Mouse (Mus musculus): ENCODE results near the gene Pih1d1. TPM values are rescaled to one million over a fixed set of nuclear protein-coding genes. Genes with fewer than 3 reads are reported as not detected.
A peak's percentile ranks its signal among the peaks of the same experiment; 100 is the strongest.

The Pih1d1 gene
- polyA plus RNA-seq, 1 experiment from 2014 or later = 108 TPM

DNA sequence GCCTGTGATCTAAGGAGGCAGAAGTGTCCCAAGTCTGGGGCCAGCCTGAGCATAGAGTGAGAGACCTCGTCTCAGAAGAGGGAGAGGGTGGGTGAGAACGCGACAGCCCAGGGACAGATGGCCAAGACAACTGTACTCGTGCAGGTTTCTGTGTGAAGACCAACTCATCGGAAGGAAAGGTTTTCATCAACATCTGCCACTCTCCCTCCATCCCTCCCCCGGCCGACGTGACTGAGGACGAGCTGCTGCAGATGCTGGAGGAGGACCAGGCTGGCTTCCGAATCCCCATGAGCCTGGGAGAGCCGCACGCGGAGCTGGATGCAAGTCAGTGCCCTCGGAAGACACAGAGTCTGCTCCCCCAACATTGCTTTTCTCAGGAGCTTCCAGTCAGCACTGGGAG lies 3.4 kb downstream of the Pih1d1 start:
- Histone ChIP-seq H3K4me2 (ENCODE audit: low read depth) (no peak overlapping the region), H3K4me1 (ENCODE audit: control insufficient read depth, insufficient read depth, low read length) (peaks cover 10% of the 10 kb centered on the region), H3K4me3 (ENCODE audit: low read depth, low read length) (no peak overlapping the region), H3K36me3 (ENCODE audit: control insufficient read depth, insufficient read depth, low read length) (0 out of 2 replicates have a peak, but pooled peaks cover 3% of the 10 kb centered on the region), H3K27me3 (ENCODE audit: control insufficient read depth, insufficient read depth, low read length) (peaks cover 2% of the 10 kb centered on the region; the same call in 1 of the 2 replicates), H3K9me3 (ENCODE audit: control insufficient read depth, low read length) (no peaks in the 10 kb centered on the region), H3K9ac (ENCODE audit: low read length) (no peak overlapping the region), H3K27ac (ENCODE audit: low read depth, low read length) (no peak overlapping the region)
- ATAC-seq (ENCODE audit: insufficient read depth, low FRiP score, low TSS enrichment) (no peak), DNase-seq (ENCODE audit: low spot score) (no peak)
- WGBS = 90% methylated on average over 14 of the region's 14 CpGs

GRCm38 (mm10) chr7:45158991-45159390 lies 4.9 kb downstream of the Pih1d1 start:
- H3K27me3 ChIP-seq (ENCODE audit: control insufficient read depth, insufficient read depth, low read length) = peaks cover 16% of the 10 kb centered on the region
- H3K9me3 ChIP-seq (ENCODE audit: control insufficient read depth, low read length) = no peaks in the 10 kb centered on the region
- ATAC-seq (ENCODE audit: insufficient read depth, low FRiP score, low TSS enrichment) (no peak), DNase-seq (ENCODE audit: low spot score) (no peak)
- H3K4me1 ChIP-seq (ENCODE audit: control insufficient read depth, insufficient read depth, low read length) = peaks cover 9% of the 10 kb centered on the region
- WGBS = 92% methylated on average over 6 of the region's 6 CpGs
- no peak overlapping the region for H3K4me3 ChIP-seq (ENCODE audit: low read depth, low read length)
- no peak overlapping the region for H3K4me2 ChIP-seq (ENCODE audit: low read depth)
- H3K27ac ChIP-seq (ENCODE audit: low read depth, low read length) = no peak overlapping the region
- 0 out of 2 replicates have a peak, but pooled peaks cover 3% of the 10 kb centered on the region for H3K36me3 ChIP-seq (ENCODE audit: control insufficient read depth, insufficient read depth, low read length)
- H3K9ac ChIP-seq (ENCODE audit: low read length) = no peak overlapping the region

- no peaks in the 10 kb centered on the region for H3K9me3 ChIP-seq (ENCODE audit: control insufficient read depth, low read length)
- DNase-seq (ENCODE audit: low spot score) (no peak), ATAC-seq (ENCODE audit: insufficient read depth, low FRiP score, low TSS enrichment) (no peak)
- H3K4me1 ChIP-seq (ENCODE audit: control insufficient read depth, insufficient read depth, low read length) = peaks cover 9% of the 10 kb centered on the region
- no peak overlapping the region for H3K4me2 ChIP-seq (ENCODE audit: low read depth)
- 0 out of 2 replicates have a peak, but pooled peaks cover 3% of the 10 kb centered on the region for H3K36me3 ChIP-seq (ENCODE audit: control insufficient read depth, insufficient read depth, low read length)
- H3K27ac ChIP-seq (ENCODE audit: low read depth, low read length) = no peak overlapping the region
- H3K9ac ChIP-seq (ENCODE audit: low read length) = no peak overlapping the region
- H3K4me3 ChIP-seq (ENCODE audit: low read depth, low read length) = no peak overlapping the region
- H3K27me3 ChIP-seq (ENCODE audit: control insufficient read depth, insufficient read depth, low read length) = peaks cover 30% of the 10 kb centered on the region
- WGBS = 95% methylated on average over 6 of the region's 6 CpGs
Observed at GRCm38 (mm10) chr7:45160316-45160800, 6.3 kb downstream of the Pih1d1 start.

DNA sequence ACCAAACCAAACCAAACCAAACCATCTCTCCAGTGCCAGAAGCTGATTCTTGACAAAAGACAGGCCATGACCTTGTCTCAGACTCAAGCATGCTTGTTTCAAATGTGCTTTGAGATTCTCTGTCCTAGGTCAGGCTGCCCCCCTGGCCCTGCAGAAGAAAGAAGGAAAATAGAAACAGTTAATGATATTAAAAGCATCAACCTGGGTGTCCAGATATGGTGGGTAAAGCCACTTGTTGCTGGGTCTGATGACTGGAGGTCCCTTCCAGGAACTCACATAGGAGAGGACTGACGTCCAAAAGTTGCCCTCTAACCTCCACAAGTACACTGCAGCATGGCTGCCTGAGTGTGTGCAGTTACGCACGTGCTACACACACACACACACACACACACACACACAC lies 6.8 kb downstream of the Pih1d1 start:
- Histone ChIP-seq H3K4me2 (ENCODE audit: low read depth) (no peak overlapping the region), H3K27me3 (ENCODE audit: control insufficient read depth, insufficient read depth, low read length) (peaks cover 35% of the 10 kb centered on the region), H3K9me3 (ENCODE audit: control insufficient read depth, low read length) (no peaks in the 10 kb centered on the region), H3K36me3 (ENCODE audit: control insufficient read depth, insufficient read depth, low read length) (0 out of 2 replicates have a peak, but pooled peaks cover 3% of the 10 kb centered on the region), H3K9ac (ENCODE audit: low read length) (no peak overlapping the region), H3K4me1 (ENCODE audit: control insufficient read depth, insufficient read depth, low read length) (peaks cover 9% of the 10 kb centered on the region), H3K4me3 (ENCODE audit: low read depth, low read length) (no peak overlapping the region), H3K27ac (ENCODE audit: low read depth, low read length) (no peak overlapping the region)
- ATAC-seq (ENCODE audit: insufficient read depth, low FRiP score, low TSS enrichment) (no peak), DNase-seq (ENCODE audit: low spot score) (no peak)
- WGBS = 98% methylated on average over 3 of the region's 3 CpGs

- Histone ChIP-seq H3K27me3 (ENCODE audit: control insufficient read depth, insufficient read depth, low read length) (peaks cover 44% of the 10 kb centered on the region), H3K4me1 (ENCODE audit: control insufficient read depth, insufficient read depth, low read length) (peaks cover 9% of the 10 kb centered on the region), H3K27ac (ENCODE audit: low read depth, low read length) (no peak overlapping the region), H3K4me3 (ENCODE audit: low read depth, low read length) (peak overlapping the region; percentile 23), H3K9ac (ENCODE audit: low read length) (no peak overlapping the region), H3K36me3 (ENCODE audit: control insufficient read depth, insufficient read depth, low read length) (0 out of 2 replicates have a peak, but pooled peaks cover 3% of the 10 kb centered on the region), H3K9me3 (ENCODE audit: control insufficient read depth, low read length) (no peaks in the 10 kb centered on the region), H3K4me2 (ENCODE audit: low read depth) (peak overlapping the region; percentile 63)
- ATAC-seq (ENCODE audit: insufficient read depth, low FRiP score, low TSS enrichment) = peak; percentile 77
- 6% methylated on average over 35 of the region's 35 CpGs for WGBS
- DNase-seq (ENCODE audit: low spot score) = peak; percentile 88
Observed at GRCm38 (mm10) chr7:45161612-45162473, 7.7 kb downstream of the Pih1d1 start.

- Histone ChIP-seq H3K4me3 (ENCODE audit: low read depth, low read length) (peak overlapping the region; percentile 23), H3K4me1 (ENCODE audit: control insufficient read depth, insufficient read depth, low read length) (peaks cover 9% of the 10 kb centered on the region), H3K4me2 (ENCODE audit: low read depth) (peak overlapping the region; percentile 63), H3K36me3 (ENCODE audit: control insufficient read depth, insufficient read depth, low read length) (0 out of 2 replicates have a peak, but pooled peaks cover 3% of the 10 kb centered on the region), H3K9me3 (ENCODE audit: control insufficient read depth, low read length) (no peaks in the 10 kb centered on the region), H3K27me3 (ENCODE audit: control insufficient read depth, insufficient read depth, low read length) (peaks cover 50% of the 10 kb centered on the region), H3K9ac (ENCODE audit: low read length) (no peak overlapping the region), H3K27ac (ENCODE audit: low read depth, low read length) (no peak overlapping the region)
- no peak for ATAC-seq (ENCODE audit: insufficient read depth, low FRiP score, low TSS enrichment)
- WGBS = 22% methylated on average over 6 of the region's 6 CpGs
- no peak for DNase-seq (ENCODE audit: low spot score)
Observed at GRCm38 (mm10) chr7:45162551-45162950, 8.4 kb downstream of the Pih1d1 start.

- H3K4me1 ChIP-seq (ENCODE audit: control insufficient read depth, insufficient read depth, low read length) = peaks cover 9% of the 10 kb centered on the region
- no peak overlapping the region for H3K4me3 ChIP-seq (ENCODE audit: low read depth, low read length)
- H3K36me3 ChIP-seq (ENCODE audit: control insufficient read depth, insufficient read depth, low read length) = 0 out of 2 replicates have a peak, but pooled peaks cover 3% of the 10 kb centered on the region
- no peak overlapping the region for H3K27ac ChIP-seq (ENCODE audit: low read depth, low read length)
- ATAC-seq (ENCODE audit: insufficient read depth, low FRiP score, low TSS enrichment) (no peak), DNase-seq (ENCODE audit: low spot score) (no peak)
- no peak overlapping the region for H3K9ac ChIP-seq (ENCODE audit: low read length)
- 74% methylated on average over 9 of the region's 9 CpGs for WGBS
- H3K27me3 ChIP-seq (ENCODE audit: control insufficient read depth, insufficient read depth, low read length) = peaks cover 55% of the 10 kb centered on the region
- no peak overlapping the region for H3K4me2 ChIP-seq (ENCODE audit: low read depth)
- no peaks in the 10 kb centered on the region for H3K9me3 ChIP-seq (ENCODE audit: control insufficient read depth, low read length)
Observed at GRCm38 (mm10) chr7:45162996-45163615, 9.0 kb downstream of the Pih1d1 start.

GRCm38 (mm10) chr7:45163735-45164490 lies 9.8 kb downstream of the Pih1d1 start, which contains the start of gene Slc17a7:
Gene Slc17a7 (plus strand): TSS chr7:45163949.
- Histone ChIP-seq H3K4me1 (ENCODE audit: control insufficient read depth, insufficient read depth, low read length) (peaks cover 9% of the 10 kb centered on the region), H3K27ac (ENCODE audit: low read depth, low read length) (no peak within 1 kb of the TSS), H3K9me3 (ENCODE audit: control insufficient read depth, low read length) (no peaks in the 10 kb centered on the region), H3K4me3 (ENCODE audit: low read depth, low read length) (peak within 1 kb of the TSS; percentile 34), H3K36me3 (ENCODE audit: control insufficient read depth, insufficient read depth, low read length) (0 out of 2 replicates have a peak, but pooled peaks cover 3% of the 10 kb centered on the region), H3K27me3 (ENCODE audit: control insufficient read depth, insufficient read depth, low read length) (peaks cover 63% of the 10 kb centered on the region), H3K4me2 (ENCODE audit: low read depth) (peak within 1 kb of the TSS; percentile 55), H3K9ac (ENCODE audit: low read length) (peak within 1 kb of the TSS; percentile 41)
- DNase-seq (ENCODE audit: low spot score) = peak; percentile 49
- no peak for ATAC-seq (ENCODE audit: insufficient read depth, low FRiP score, low TSS enrichment)
- WGBS = 2% methylated on average over 38 of the region's 41 CpGs

Measured in neural tube, embryonic 11.5 days (tissue).